Mouse (Mus musculus) stomach, postnatal 0 days (tissue): ENCODE data around the gene Lrrc8a.

Experiments
- CTCF ChIP-seq: IDR thresholded peaks from 2 replicates; pipeline ENCODE4 v1.5.1; 2016; ENCODE audit warnings: antibody characterized with exemption, low read depth, mild to moderate bottlenecking, moderate library complexity
- EP300 ChIP-seq: optimal IDR thresholded peaks from 2 replicates; pipeline ENCODE3; 2016; ENCODE audit warnings: antibody characterized with exemption

- TF ChIP-seq CTCF (no peak), EP300 (no peak)
These were observed 71.8 kb downstream of the Lrrc8a start for GRCm38 (mm10) chr2:30309351-30309750.
